9 mouse cellular contexts compared by ENCODE assay signal in the genomic region with DNA sequence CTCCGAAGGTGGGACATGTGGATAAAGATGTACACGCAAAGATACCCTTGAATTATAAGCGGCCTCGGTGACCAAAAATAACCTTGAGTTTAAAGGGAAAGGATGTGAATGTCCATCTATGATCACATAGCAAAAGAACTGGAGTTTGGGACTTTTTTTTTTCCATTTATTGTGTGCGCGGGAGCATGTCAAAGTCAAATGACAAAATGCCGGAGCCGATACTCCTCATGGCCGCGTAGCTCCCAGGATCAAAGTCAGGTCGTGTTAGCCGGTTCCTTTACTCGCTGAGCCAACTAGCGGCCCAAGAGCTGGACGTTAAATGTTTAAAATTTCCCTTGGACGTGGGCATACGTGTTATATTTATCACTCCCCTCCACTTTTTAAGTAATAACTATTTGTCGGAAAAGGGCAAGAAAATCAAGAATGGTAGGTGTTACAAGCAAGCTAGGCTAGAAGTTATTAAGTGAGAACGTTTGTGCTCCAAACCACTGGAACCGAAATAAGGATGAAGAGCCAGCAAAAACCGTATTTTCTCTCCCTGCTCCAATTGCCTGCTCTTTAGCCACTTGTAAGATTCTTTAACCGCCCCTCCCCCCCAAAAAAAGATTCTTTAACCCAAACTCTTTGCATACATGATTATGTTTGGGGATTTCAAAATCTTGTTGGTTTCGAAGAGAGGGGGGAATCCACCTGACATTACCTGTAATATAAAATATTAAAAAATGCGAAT. TPM values are rescaled to one million over a fixed set of nuclear protein-coding genes. Genes with fewer than 3 reads are reported as not detected.
DNase-seq lines count a peak whose midpoint lies in the region; ATAC-seq and TF ChIP-seq lines count a peak whose summit lies in the region.
"Had no signal": no experiment of that assay in that cellular context is flagged by ENCODE, and none has a peak within 500 bp of the region (broad histone marks: within the 10 kb centered on the region; RNA-seq: fewer than 3 reads in every experiment).

No protein-coding gene starts in this region.

- peak overlapping the region; percentile 79 for H3K9ac ChIP-seq in forebrain, embryonic 15.5 days (replicated peaks)

- under 1% methylated on average over 24 of the region's 24 CpGs for WGBS in bone marrow, adult 2 months
- under 1% methylated on average over 24 of the region's 24 CpGs for WGBS in forebrain, embryonic 15.5 days

- DNase-seq in right cerebral cortex, postnatal 4 days = peak; percentile 25
- DNase-seq in right cerebral cortex, adult 2 months (ENCODE audit: low spot score in 2 of 2) = no peak
- peak; percentile 44 to 61 for DNase-seq in kidney, postnatal 25 days
- peak; percentile 30 for DNase-seq in testis, postnatal 14 days (ENCODE audit: low spot score)

- H3K4me1 ChIP-seq in bone marrow, adult 2 months (ENCODE audit: control insufficient read depth, insufficient read depth, low read length) = no peaks in the 10 kb centered on the region; the same call in 1 of the 2 replicates
- H3K4me1 ChIP-seq in forebrain, embryonic 15.5 days = peaks cover 12% of the 10 kb centered on the region
- H3K4me1 ChIP-seq in megakaryocyte, embryonic 14.5 days = peaks cover 37% of the 10 kb centered on the region

- H3K4me2 ChIP-seq in forebrain, embryonic 15.5 days (replicated peaks) = peak overlapping the region; percentile 58

- ATAC-seq in forebrain, embryonic 15.5 days (replicated peaks) = no peak
- no peak for ATAC-seq in megakaryocyte-erythroid progenitor cell, adult 5-6 weeks (replicated peaks; ENCODE audit: low FRiP score, low TSS enrichment, poor library complexity, severe bottlenecking)

- H3K36me3 ChIP-seq in forebrain, embryonic 15.5 days = peaks cover 8% of the 10 kb centered on the region
- peaks cover 60% of the 10 kb centered on the region for H3K36me3 ChIP-seq in megakaryocyte, embryonic 14.5 days (replicated peaks; ENCODE audit: low read length)

- no peaks in the 10 kb centered on the region for H3K9me3 ChIP-seq in forebrain, embryonic 15.5 days
- no peaks in the 10 kb centered on the region for H3K9me3 ChIP-seq in megakaryocyte, embryonic 14.5 days

- no peak for TF ChIP-seq POLR2A in bone marrow, adult 2 months (IDR thresholded peaks at IDR 0.05; ENCODE audit: borderline replicate concordance, control insufficient read depth, low read depth, low read length)

- TF ChIP-seq CTCF in bone marrow, adult 2 months (IDR thresholded peaks at IDR 0.05; ENCODE audit: control insufficient read depth, insufficient read depth, low read length) = no peak

- peak overlapping the region; percentile 90 for H3K4me3 ChIP-seq in bone marrow, adult 2 months (replicated peaks; ENCODE audit: control insufficient read depth, low read depth, low read length)
- H3K4me3 ChIP-seq in forebrain, embryonic 15.5 days = peak overlapping the region; percentile 74
- H3K4me3 ChIP-seq in megakaryocyte, embryonic 14.5 days (replicated peaks) = peak overlapping the region; percentile 96

- peak overlapping the region; percentile 88 for H3K27ac ChIP-seq in bone marrow, adult 2 months (ENCODE audit: control insufficient read depth, insufficient read depth, low read depth, low read length, poor library complexity)
- peak overlapping the region; percentile 96 for H3K27ac ChIP-seq in forebrain, embryonic 15.5 days (replicated peaks)

- no peaks in the 10 kb centered on the region for H3K27me3 ChIP-seq in forebrain, embryonic 15.5 days
- no peaks in the 10 kb centered on the region for H3K27me3 ChIP-seq in megakaryocyte, embryonic 14.5 days (replicated peaks)

RNA-seq across cellular contexts. Expression of a gene that starts 0.5 kb away (rescaled TPM):
- polyA plus RNA-seq in bone marrow, adult 2 months (2011; ENCODE audit: insufficient read depth, insufficient read length, low replicate concordance, missing spikeins) = 20.7 and 27.0 TPM in 2 replicates
- 11.5 and 12.7 TPM in 2 replicates for polyA plus RNA-seq in forebrain, embryonic 15.5 days (2015; fragmentation: Nextera tagmentation; extraction: Ambion mirVana)
- polyA plus RNA-seq in megakaryocyte, embryonic 14.5 days (2012; ENCODE audit: insufficient read depth, low replicate concordance) = 1.5 and 3.7 TPM in 2 replicates
- total RNA-seq in megakaryocyte-erythroid progenitor cell, adult 5-6 weeks (2014; fragmentation: Nextera tagmentation) = 5.6 and 10.7 TPM in 2 replicates
- 8.9 and 11.4 TPM in 2 replicates for total RNA-seq in megakaryocyte-erythroid progenitor cell, adult 5-6 weeks (2017)

RNA-seq across cellular contexts. Expression of a gene that starts 23.5 kb away (rescaled TPM):
- polyA plus RNA-seq in bone marrow, adult 2 months (2011; ENCODE audit: insufficient read depth, insufficient read length, low replicate concordance, missing spikeins) = 152 and 243 TPM in 2 replicates
- polyA plus RNA-seq in forebrain, embryonic 15.5 days (2015; fragmentation: Nextera tagmentation; extraction: Ambion mirVana) = 0.24 TPM in 1 of 2 replicates, not detected in the other
- 5.5 and 13.1 TPM in 2 replicates for polyA plus RNA-seq in megakaryocyte, embryonic 14.5 days (2012; ENCODE audit: insufficient read depth, low replicate concordance)
- 120 and 199 TPM in 2 replicates for total RNA-seq in megakaryocyte-erythroid progenitor cell, adult 5-6 weeks (2014; fragmentation: Nextera tagmentation)
- 129 and 182 TPM in 2 replicates for total RNA-seq in megakaryocyte-erythroid progenitor cell, adult 5-6 weeks (2017)

RNA-seq across cellular contexts. Expression of a gene that starts 46.4 kb away (rescaled TPM):
- not detected in 2 replicates for polyA plus RNA-seq in bone marrow, adult 2 months (2011; ENCODE audit: insufficient read depth, insufficient read length, low replicate concordance, missing spikeins)
- polyA plus RNA-seq in forebrain, embryonic 15.5 days (2015; fragmentation: Nextera tagmentation; extraction: Ambion mirVana) = not detected in 2 replicates
- not detected in 2 replicates for polyA plus RNA-seq in megakaryocyte, embryonic 14.5 days (2012; ENCODE audit: insufficient read depth, low replicate concordance)
- not detected in 2 replicates for total RNA-seq in megakaryocyte-erythroid progenitor cell, adult 5-6 weeks (2014; fragmentation: Nextera tagmentation)
- 0.23 TPM in 1 of 2 replicates, not detected in the other for total RNA-seq in megakaryocyte-erythroid progenitor cell, adult 5-6 weeks (2017)
- total RNA-seq: gastrocnemius, postnatal 4 days had no signal

Comparison
In these comparisons a context has a peak if more than half of its experiments do, and no peak if none do; other contexts are left out.
1. DNase-seq: peak in right cerebral cortex, postnatal 4 days (single experiment), kidney, postnatal 25 days (2 of 2) and testis, postnatal 14 days (single experiment); none in right cerebral cortex, adult 2 months (0 of 2).
2. Peak in every context shown above with its lines, with median percentiles within 50 percentile points of each other: H3K4me3 ChIP-seq.